Mouse (Mus musculus) T-cell, adult 66 days (primary cell): ENCODE results near the gene Rccd1. TPM values are rescaled to one million over a fixed set of nuclear protein-coding genes. Genes with fewer than 3 reads are reported as not detected.

Experiments
- total RNA-seq, 2 experiments: library from RNA; stranded (reverse); gene quantifications; 3 replicates in 1 of 2; 4 replicates in 1 of 2; pipeline ENCODE4 v1.2.4; 2023

Gene Rccd1
- 10 to 100 TPM; 31.3 to 36.6 TPM for total RNA-seq

GRCm38 (mm10) chr7:80324043-80324815 lies at the start of gene Rccd1:
Rccd1 (minus strand) TSS chr7:80324454.

GRCm38 (mm10) chr7:80371041-80371751 lies 46.9 kb upstream of the Rccd1 start, which contains the start of gene Man2a2:
Man2a2 (minus strand) TSS chr7:80371375.

GRCm38 (mm10) chr7:80342858-80343257 lies 18.6 kb upstream of the Rccd1 start, which contains the start of gene Hddc3:
Hddc3 (plus strand) TSS chr7:80343104.

GRCm38 (mm10) chr7:80340793-80341192 lies 16.5 kb upstream of the Rccd1 start, which contains the start of gene Unc45a:
Unc45a (minus strand) TSS chr7:80341005.

GRCm38 (mm10) chr7:80294062-80294763 lies 30.0 kb downstream of the Rccd1 start, which contains the start of gene Prc1:
Prc1 (plus strand) TSS chr7:80294450.

GRCm38 (mm10) chr7:80268897-80269750 lies 55.1 kb downstream of the Rccd1 start, which contains the start of gene Vps33b:
Vps33b (plus strand) TSS chr7:80269649.

GRCm38 (mm10) chr7:80260625-80261371 lies 63.5 kb downstream of the Rccd1 start, which contains the start of gene Ngrn:
Ngrn (plus strand) TSS chr7:80261215.

GRCm38 (mm10) chr7:80246148-80246721 lies 78.0 kb downstream of the Rccd1 start, which contains the start of gene Ttll13:
Ttll13 (plus strand) TSS chr7:80246376.

Other genes starting within 250 kb of the Rccd1 start
- gene Idh2, start 209.1 kb downstream of the Rccd1 start, total RNA-seq: 10 to 100 TPM; 38.1 to 41.4 TPM
- gene Sema4b, start 137.6 kb downstream of the Rccd1 start, total RNA-seq: 10 to 100 TPM; 49.1 to 50.8 TPM
- 10 to 100 TPM; 46.9 to 58.5 TPM for gene Cib1, start 91.6 kb downstream of the Rccd1 start, total RNA-seq
- 1 to 10 TPM; 6.9 to 8.1 TPM for gene Gdpgp1, start 91.6 kb downstream of the Rccd1 start, total RNA-seq
- 1 to 10 TPM in 1 of 2 experiments, under 1 TPM in 1; 0.41 to 1.0 TPM for gene Ttll13, start 78.1 kb downstream of the Rccd1 start, total RNA-seq
- 10 to 100 TPM; 21.1 to 21.8 TPM for gene Ngrn, start 63.2 kb downstream of the Rccd1 start, total RNA-seq
- gene Vps33b, start 54.8 kb downstream of the Rccd1 start, total RNA-seq: 10 to 100 TPM; 30.0 to 36.6 TPM
- 1 to 10 TPM; 7.9 to 8.1 TPM for gene Prc1, start 30.0 kb downstream of the Rccd1 start, total RNA-seq
- 100 to 1,000 TPM; 114 to 117 TPM for gene Unc45a, start 16.6 kb upstream of the Rccd1 start, total RNA-seq
- gene Hddc3, start 18.6 kb upstream of the Rccd1 start, total RNA-seq: 1 to 10 TPM; 7.5 to 8.3 TPM
- 100 to 1,000 TPM; 101 to 118 TPM for gene Man2a2, start 46.9 kb upstream of the Rccd1 start, total RNA-seq
- gene Fes, start 63.5 kb upstream of the Rccd1 start, total RNA-seq: 10 to 100 TPM in 1 of 2 experiments, 1 to 10 TPM in 1; 5.2 to 11.5 TPM
- gene Furin, start 81.0 kb upstream of the Rccd1 start, total RNA-seq: 10 to 100 TPM; 73.1 to 73.7 TPM
- 10 to 100 TPM; 14.0 to 15.6 TPM for gene Blm, start 210.7 kb upstream of the Rccd1 start, total RNA-seq